Mouse (Mus musculus) MEL (cell line): ENCODE results near the gene Rexo1. TPM values are rescaled to one million over a fixed set of nuclear protein-coding genes. Genes with fewer than 3 reads are reported as not detected.

Experiments used
- DNase-seq: peaks from one replicate; pipeline ENCODE4 v3.0.0; 2011; ENCODE audit warnings: low read depth, low spot score
- H3K27ac ChIP-seq: 2 replicates; pipeline ENCODE4 v1.5.1; 2012; ENCODE audit warnings: low read depth, mild to moderate bottlenecking, control low read depth, low read length, moderate library complexity; ENCODE audit not compliant: control insufficient read depth
- H3K27me3 ChIP-seq, 2 experiments: fragments of 150-350 bp in 1 of 2; sonication (generic) in 1 of 2; 2 replicates each; pipeline ENCODE4 v1.6.1; 2012; ENCODE audit warnings: low read length in 2 of 2, mild to moderate bottlenecking in 2 of 2, improper control_type of control experiment in 1 of 2, moderate library complexity in 1 of 2; ENCODE audit not compliant: insufficient read depth in 2 of 2, control insufficient read depth in 1 of 2
- H3K36me3 ChIP-seq, 2 experiments: 2 replicates each; pipeline ENCODE4 v1.6.1; 2012 to 2014; ENCODE audit warnings: low read length in 2 of 2, improper control_type of control experiment in 1 of 2, inconsistent platforms in 1 of 2, mild to moderate bottlenecking in 1 of 2; ENCODE audit not compliant: insufficient read depth in 2 of 2, control insufficient read depth in 1 of 2
- H3K4me1 ChIP-seq, 2 experiments: fragments of 150-350 bp in 1 of 2; sonication (generic) in 1 of 2; 2 replicates each; pipeline ENCODE4 v1.6.1; 2012; ENCODE audit warnings: low read length in 2 of 2, improper control_type of control experiment in 1 of 2, mild to moderate bottlenecking in 1 of 2; ENCODE audit not compliant: insufficient read depth in 2 of 2, control insufficient read depth in 1 of 2
- H3K4me3 ChIP-seq, 2 experiments: fragments of 150-350 bp in 1 of 2; sonication (generic) in 1 of 2; 2 replicates each; pipeline ENCODE4 v1.5.1; 2012; ENCODE audit warnings: low read depth in 2 of 2, low read length in 2 of 2, mild to moderate bottlenecking in 2 of 2, moderate library complexity in 2 of 2, control low read depth in 1 of 2, improper control_type of control experiment in 1 of 2; ENCODE audit not compliant: control insufficient read depth in 1 of 2, insufficient read depth in 1 of 2
- H3K79me2 ChIP-seq: 2 replicates; pipeline ENCODE4 v1.6.1; 2012; ENCODE audit warnings: mild to moderate bottlenecking, low read length, moderate library complexity; ENCODE audit not compliant: control insufficient read depth, poor library complexity, insufficient read depth
- H3K9ac ChIP-seq: 2 replicates; pipeline ENCODE4 v1.6.1; 2012; ENCODE audit warnings: low read depth, mild to moderate bottlenecking, control low read depth, low read length, moderate library complexity; ENCODE audit not compliant: control insufficient read depth, poor library complexity, severe bottlenecking
- H3K9me3 ChIP-seq: fragments of 150-350 bp; sonication (generic); replicated peaks from 2 replicates; pipeline ENCODE4 v1.6.1; 2012; ENCODE audit warnings: mild to moderate bottlenecking, low read length, improper control_type of control experiment, moderate library complexity; ENCODE audit not compliant: insufficient read depth
- BHLHE40 ChIP-seq: IDR thresholded peaks from 2 replicates; pipeline ENCODE4 v1.6.1; 2012; ENCODE audit warnings: low read depth, mild to moderate bottlenecking, inconsistent platforms, low read length, improper control_type of control experiment, borderline replicate concordance
- E2F4 ChIP-seq: IDR thresholded peaks from 2 replicates; pipeline ENCODE4 v1.6.1; 2011; ENCODE audit warnings: low read depth, low read length, improper control_type of control experiment, borderline replicate concordance
- JUND ChIP-seq: IDR thresholded peaks from 2 replicates; pipeline ENCODE4 v1.6.1; 2011; ENCODE audit warnings: low read depth, mild to moderate bottlenecking, improper control_type of control experiment, low read length
- KAT2A ChIP-seq: conservative IDR thresholded peaks from 2 replicates; pipeline ENCODE4 v1.6.1; 2012; ENCODE audit warnings: low read depth, low read length, improper control_type of control experiment, inconsistent platforms
- MAFK ChIP-seq: IDR thresholded peaks from 2 replicates; pipeline ENCODE4 v1.6.1; 2011; ENCODE audit warnings: low read depth, mild to moderate bottlenecking, low read length, improper control_type of control experiment, borderline replicate concordance
- MAZ ChIP-seq: IDR thresholded peaks from 2 replicates; pipeline ENCODE4 v1.6.1; 2012; ENCODE audit warnings: low read depth, mild to moderate bottlenecking, inconsistent platforms, low read length, improper control_type of control experiment
- MEF2A ChIP-seq: IDR thresholded peaks from 2 replicates; pipeline ENCODE4 v1.6.1; 2014; ENCODE audit warnings: low read depth, mild to moderate bottlenecking, inconsistent platforms, low read length, improper control_type of control experiment; ENCODE audit not compliant: poor library complexity, insufficient replicate concordance, severe bottlenecking; ENCODE audit errors: extremely low read depth
- MXI1 ChIP-seq: IDR thresholded peaks from 2 replicates; pipeline ENCODE4 v1.6.1; 2011; ENCODE audit warnings: mild to moderate bottlenecking, low read depth, low read length, improper control_type of control experiment
- MYB ChIP-seq: IDR thresholded peaks from 2 replicates; pipeline ENCODE4 v1.6.1; 2011; ENCODE audit warnings: mild to moderate bottlenecking, low read depth, low read length, improper control_type of control experiment
- NRF1 ChIP-seq: IDR thresholded peaks from 2 replicates; pipeline ENCODE4 v1.6.1; 2014; ENCODE audit warnings: low read depth, mild to moderate bottlenecking, inconsistent platforms, low read length, improper control_type of control experiment, moderate library complexity; ENCODE audit not compliant: poor library complexity, insufficient read depth, severe bottlenecking
- POLR2A ChIP-seq, 2 experiments: IDR thresholded peaks; 2 replicates each; pipeline ENCODE4 v1.6.1; 2011 to 2012; ENCODE audit warnings: low read length in 2 of 2, mild to moderate bottlenecking in 2 of 2, control low read depth in 1 of 2, improper control_type of control experiment in 1 of 2, low read depth in 1 of 2, moderate library complexity in 1 of 2; ENCODE audit not compliant: control insufficient read depth in 1 of 2, insufficient read depth in 1 of 2, poor library complexity in 1 of 2
- POLR2AphosphoS2 ChIP-seq: IDR thresholded peaks from 2 replicates; pipeline ENCODE4 v1.6.1; 2011; ENCODE audit warnings: low read length, improper control_type of control experiment
- RAD21 ChIP-seq: IDR thresholded peaks from 2 replicates; pipeline ENCODE4 v1.6.1; 2011; ENCODE audit warnings: mild to moderate bottlenecking, low read depth, low read length, improper control_type of control experiment
- SMC3 ChIP-seq: IDR thresholded peaks from 2 replicates; pipeline ENCODE4 v1.6.1; 2011; ENCODE audit warnings: low read depth, low read length, improper control_type of control experiment
- TAL1 ChIP-seq: IDR thresholded peaks from 2 replicates; pipeline ENCODE4 v1.6.1; 2012; ENCODE audit warnings: mild to moderate bottlenecking, inconsistent platforms, low read length, moderate library complexity, mixed read lengths
- TCF12 ChIP-seq: IDR thresholded peaks from 2 replicates; pipeline ENCODE4 v1.6.1; 2014; ENCODE audit warnings: low read depth, mild to moderate bottlenecking, inconsistent platforms, low read length, improper control_type of control experiment, moderate library complexity
- UBTF ChIP-seq: IDR thresholded peaks from 2 replicates; pipeline ENCODE4 v1.6.1; 2012; ENCODE audit warnings: low read depth, mild to moderate bottlenecking, inconsistent platforms, low read length, improper control_type of control experiment, moderate library complexity, borderline replicate concordance; ENCODE audit not compliant: insufficient read depth
- USF1 ChIP-seq: IDR thresholded peaks from 2 replicates; pipeline ENCODE4 v1.6.1; 2014; ENCODE audit warnings: low read depth, mild to moderate bottlenecking, inconsistent platforms, low read length, improper control_type of control experiment, moderate library complexity
- ZC3H11A ChIP-seq: IDR thresholded peaks from 2 replicates; pipeline ENCODE4 v1.6.1; 2012; ENCODE audit warnings: low read depth, mild to moderate bottlenecking, inconsistent platforms, low read length, improper control_type of control experiment
- ZMIZ1 ChIP-seq: IDR thresholded peaks from 2 replicates; pipeline ENCODE4 v1.6.1; 2012; ENCODE audit warnings: low read depth, mild to moderate bottlenecking, inconsistent platforms, low read length, improper control_type of control experiment, moderate library complexity
- ZNF384 ChIP-seq: IDR thresholded peaks from 2 replicates; pipeline ENCODE4 v1.6.1; 2012; ENCODE audit warnings: low read depth, mild to moderate bottlenecking, inconsistent platforms, low read length, improper control_type of control experiment
- polyA plus RNA-seq, 2 experiments: library from polyadenylated mRNA; stranded (reverse) in 1 of 2; unstranded in 1 of 2; fragments of >175 nt in 1 of 2; fragments of >200 nt in 1 of 2; gene quantifications; 2 replicates each; pipeline versions ENCODE4 v1.2.1 to v1.2.4; 2012; ENCODE audit warnings: low replicate concordance in 2 of 2, low read depth in 1 of 2; ENCODE audit not compliant: insufficient read length in 2 of 2, insufficient read depth in 1 of 2, missing spikeins in 1 of 2
- total RNA-seq: library from RNA; depleted of rRNA; stranded (reverse); fragments of 300-350 nt; gene quantifications from 2 replicates; pipeline ENCODE4 v1.2.3, GENCODE M21; 2012

Rexo1 gene
- total and polyA plus RNA-seq, 3 experiments = 14.7 to 54.6 TPM; not detected in 1

DNA sequence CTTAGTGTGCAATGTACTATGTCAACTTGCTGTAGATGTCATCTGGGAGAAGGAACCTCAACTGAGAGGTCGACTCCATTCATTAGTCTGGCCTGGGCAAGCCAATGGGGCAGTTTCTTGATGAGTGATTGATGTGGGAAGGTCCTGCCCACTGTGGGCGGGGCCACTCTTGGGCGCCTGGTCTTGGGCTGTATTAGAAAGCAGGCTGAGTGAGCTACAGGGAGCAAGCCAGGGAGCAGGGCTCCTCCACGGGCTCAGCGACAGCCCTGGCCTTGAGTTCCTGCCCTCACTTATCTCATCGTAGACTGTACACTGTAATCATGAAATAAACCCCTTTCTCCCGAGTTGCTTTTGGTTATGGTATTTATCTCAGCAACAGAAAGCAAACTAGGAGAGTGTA is 27.7 kb downstream of the Rexo1 start (continued):
- TF ChIP-seq E2F4 (no peak), POLR2AphosphoS2 (no peak), MAZ (no peak), MYB (no peak), MEF2A (no peak), SMC3 (no peak), BHLHE40 (no peak), KAT2A (no peak)

DNA sequence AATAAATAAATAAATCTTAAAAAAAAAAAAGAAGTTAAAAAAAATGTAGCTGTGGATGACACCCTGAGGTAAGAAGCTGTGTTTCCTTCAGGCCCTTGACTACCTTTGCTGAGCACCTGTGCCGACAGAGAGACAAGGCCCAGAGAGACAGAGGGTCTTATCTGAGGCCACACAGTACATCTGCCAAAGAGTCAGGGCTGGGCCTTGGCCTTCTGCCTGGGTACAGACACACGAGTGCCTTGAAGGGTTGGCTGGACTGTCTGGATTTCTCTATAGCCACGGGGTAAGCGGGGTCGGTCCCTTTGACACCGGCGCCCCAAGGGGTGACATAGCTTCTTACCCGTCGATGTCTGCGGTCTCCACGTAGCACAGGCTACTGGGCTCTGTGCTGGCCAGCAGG is 28.6 kb downstream of the Rexo1 start:
- DNase-seq = peak; percentile 43
- Histone ChIP-seq H3K27me3 (no peaks in the 10 kb centered on the region), H3K4me3 (no peak overlapping the region), H3K79me2 (no peaks in the 10 kb centered on the region), H3K27ac (no peak overlapping the region), H3K9me3 (no peaks in the 10 kb centered on the region), H3K9ac (no peak overlapping the region), H3K36me3 (peaks cover 0 to 9% of the 10 kb centered on the region in 2 experiments; a peak in 2 of 4 replicates), H3K4me1 (peaks cover 5 to 24% of the 10 kb centered on the region in 2 experiments; a peak in 3 of 4 replicates)
- TF ChIP-seq NRF1 (no peak), TAL1 (peak; percentile 26; the same call in 1 of the 2 replicates), ZNF384 (peak; percentile 33; the same call in 1 of the 2 replicates), TCF12 (peak; percentile 43; the same call in 1 of the 2 replicates)

DNA sequence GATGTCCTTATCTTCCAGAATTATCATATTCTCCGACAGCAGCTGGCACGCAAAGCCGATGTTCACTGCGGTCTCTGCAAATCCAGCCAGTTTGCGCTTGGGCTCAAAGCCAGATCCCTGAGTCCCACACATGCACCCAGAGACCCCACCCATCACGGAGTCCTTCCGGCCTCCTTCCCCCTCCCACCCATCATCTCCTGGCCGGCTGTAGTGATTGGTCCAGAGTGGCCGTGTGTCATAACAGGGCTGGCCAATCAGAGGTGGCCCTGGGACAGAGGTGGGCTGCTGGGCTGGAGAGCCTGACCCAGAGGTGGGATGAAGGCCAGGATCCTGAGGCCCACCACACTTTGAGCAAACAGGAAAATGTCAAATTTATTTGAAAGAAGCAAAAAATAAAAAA is 35.2 kb downstream of the Rexo1 start:
- H3K4me1 ChIP-seq = no peaks in the 10 kb centered on the region
- no peaks in the 10 kb centered on the region for H3K36me3 ChIP-seq
- H3K4me3 ChIP-seq = no peak overlapping the region
- no peaks in the 10 kb centered on the region; the same call in 1 of the 2 replicates for H3K9me3 ChIP-seq
- TF ChIP-seq UBTF (no peak), JUND (no peak), MAZ (no peak), RAD21 (no peak), USF1 (no peak), TCF12 (no peak), MXI1 (no peak), MEF2A (no peak), ZMIZ1 (no peak), MAFK (no peak), ZC3H11A (no peak), POLR2A (IDR thresholded peaks at IDR 0.05; ENCODE audit: control insufficient read depth in 1 of 2, insufficient read depth in 1 of 2, low read depth in 1 of 2, low read length in 2 of 2, poor library complexity in 1 of 2) (no peak)
- 0 out of 4 replicates have a peak, but pooled peaks cover 0 to 1% of the 10 kb centered on the region in 2 experiments for H3K27me3 ChIP-seq
- H3K27ac ChIP-seq = no peak overlapping the region
- H3K9ac ChIP-seq = no peak overlapping the region
- no peaks in the 10 kb centered on the region for H3K79me2 ChIP-seq
- DNase-seq = no peak
